Mouse (Mus musculus) heart, embryonic 15.5 days (tissue): ENCODE data around the gene Pnpla1. TPM values are rescaled to one million over a fixed set of nuclear protein-coding genes. Genes with fewer than 3 reads are reported as not detected.
"Not testable (repeated sequence)": the region's sequence is repeated elsewhere in the genome, so short reads cannot be mapped to it uniquely, and the experiment has no call there.

Experiments
- ATAC-seq: fragments of 200-750 bp; cut with Nextera tagmentation; replicated peaks from 2 replicates; pipeline ENCODE4 v1.8.0; 2017; ENCODE audit warnings: low read depth, moderate TSS enrichment; ENCODE audit not compliant: insufficient number of reproducible peaks, insufficient read depth, low FRiP score
- H3K27ac ChIP-seq: fragments of 300-500 bp; sonication (generic); 2 replicates; pipeline ENCODE4 v1.5.1; 2015; ENCODE audit warnings: mild to moderate bottlenecking, inconsistent platforms
- H3K27me3 ChIP-seq: fragments of 300-500 bp; sonication (generic); 2 replicates; pipeline ENCODE4 v1.6.1; 2015; ENCODE audit warnings: inconsistent platforms
- H3K36me3 ChIP-seq: fragments of 300-500 bp; sonication (generic); 2 replicates; pipeline ENCODE4 v1.6.1; 2015; ENCODE audit warnings: mild to moderate bottlenecking, inconsistent platforms
- H3K4me1 ChIP-seq: fragments of 300-500 bp; sonication (generic); replicated peaks from 2 replicates; pipeline ENCODE4 v1.6.1; 2015; ENCODE audit warnings: inconsistent platforms
- H3K4me2 ChIP-seq: fragments of 300-500 bp; sonication (generic); 2 replicates; pipeline ENCODE4 v1.6.1; 2015; ENCODE audit warnings: inconsistent platforms, mild to moderate bottlenecking, moderate library complexity
- H3K4me3 ChIP-seq: fragments of 300-500 bp; sonication (generic); 2 replicates; pipeline ENCODE4 v1.5.1; 2015; ENCODE audit warnings: mild to moderate bottlenecking, inconsistent platforms
- H3K9ac ChIP-seq: fragments of 300-500 bp; sonication (generic); 2 replicates; pipeline ENCODE4 v1.6.1; 2015; ENCODE audit warnings: mild to moderate bottlenecking, inconsistent platforms
- H3K9me3 ChIP-seq: fragments of 300-500 bp; sonication (generic); replicated peaks from 2 replicates; pipeline ENCODE4 v1.6.1; 2016; ENCODE audit warnings: inconsistent platforms
- WGBS: fragments of 180-500 bp; shearing (Covaris S2); methylation state at CpG from one replicate; pipeline ENCODE4 v1.1.7; 2015; ENCODE audit warnings: mixed read lengths; 5-methylcytosine and 5-hydroxymethylcytosine counted together
- polyA plus RNA-seq: library from polyadenylated mRNA; unstranded; fragments of >200 nt; fragmentation: Nextera tagmentation; extraction: Ambion mirVana; gene quantifications from 2 replicates; pipeline ENCODE4 v1.2.1, GENCODE M21; 2015

The Pnpla1 gene
- polyA plus RNA-seq, 1 experiment from 2014 or later, result not detected

DNA sequence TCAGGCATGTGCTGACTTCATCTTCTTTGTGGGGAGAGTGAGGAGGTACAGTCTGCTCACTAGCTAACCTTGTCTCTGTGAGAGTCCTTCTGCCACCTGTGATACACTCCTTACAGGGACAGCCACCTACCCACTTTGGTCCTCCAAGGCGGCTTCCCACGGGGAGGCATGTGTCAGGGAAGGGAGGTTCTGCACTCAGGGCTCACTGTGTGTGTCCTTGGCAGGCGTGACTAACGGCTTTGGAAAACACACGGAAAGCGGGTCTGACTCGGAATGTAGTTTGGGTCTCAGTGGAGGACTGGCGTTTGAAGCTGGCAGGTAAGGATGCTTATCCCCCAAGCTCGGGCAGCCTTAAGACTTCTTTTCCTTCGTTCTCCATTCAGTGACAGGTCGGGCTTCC, 34.5 kb upstream of the Pnpla1 start:
- whole genome bisulfite sequencing, result 89% methylated on average over 11 of the region's 11 CpGs
- H3K27me3 ChIP-seq, result no peaks in the 10 kb centered on the region
- H3K27ac ChIP-seq, result no peak overlapping the region
- ATAC-seq, result no peak
- H3K36me3 ChIP-seq, result peaks cover 70% of the 10 kb centered on the region
- no peaks in the 10 kb centered on the region for H3K9me3 ChIP-seq
- no peak overlapping the region for H3K9ac ChIP-seq
- H3K4me1 ChIP-seq, result peaks cover 12% of the 10 kb centered on the region
- no peak overlapping the region for H3K4me3 ChIP-seq
- H3K4me2 ChIP-seq, result no peak overlapping the region

DNA sequence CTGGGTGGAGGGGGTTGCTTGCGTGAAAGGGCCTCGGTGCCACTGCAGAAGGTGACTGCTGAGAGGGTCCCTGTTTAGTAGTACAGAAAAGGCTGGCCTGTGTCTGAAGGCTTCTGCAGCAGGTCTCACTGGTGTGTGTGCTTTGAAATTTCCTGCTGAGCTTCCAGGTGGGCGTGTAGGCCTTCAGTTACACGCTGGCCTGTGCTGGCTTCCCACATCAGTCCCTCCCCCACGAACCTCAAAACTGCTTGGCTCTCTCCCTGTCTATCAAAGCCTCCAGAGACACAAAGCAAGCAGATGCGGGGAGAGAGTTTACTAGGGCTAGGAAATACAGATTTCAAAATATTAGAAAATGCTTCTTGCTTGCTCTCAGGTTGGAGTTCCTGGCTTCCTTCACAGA, 33.3 kb upstream of the Pnpla1 start:
- 72% methylated on average over 6 of the region's 6 CpGs for WGBS
- H3K4me3 ChIP-seq, result no peak overlapping the region
- no peak for ATAC-seq

DNA sequence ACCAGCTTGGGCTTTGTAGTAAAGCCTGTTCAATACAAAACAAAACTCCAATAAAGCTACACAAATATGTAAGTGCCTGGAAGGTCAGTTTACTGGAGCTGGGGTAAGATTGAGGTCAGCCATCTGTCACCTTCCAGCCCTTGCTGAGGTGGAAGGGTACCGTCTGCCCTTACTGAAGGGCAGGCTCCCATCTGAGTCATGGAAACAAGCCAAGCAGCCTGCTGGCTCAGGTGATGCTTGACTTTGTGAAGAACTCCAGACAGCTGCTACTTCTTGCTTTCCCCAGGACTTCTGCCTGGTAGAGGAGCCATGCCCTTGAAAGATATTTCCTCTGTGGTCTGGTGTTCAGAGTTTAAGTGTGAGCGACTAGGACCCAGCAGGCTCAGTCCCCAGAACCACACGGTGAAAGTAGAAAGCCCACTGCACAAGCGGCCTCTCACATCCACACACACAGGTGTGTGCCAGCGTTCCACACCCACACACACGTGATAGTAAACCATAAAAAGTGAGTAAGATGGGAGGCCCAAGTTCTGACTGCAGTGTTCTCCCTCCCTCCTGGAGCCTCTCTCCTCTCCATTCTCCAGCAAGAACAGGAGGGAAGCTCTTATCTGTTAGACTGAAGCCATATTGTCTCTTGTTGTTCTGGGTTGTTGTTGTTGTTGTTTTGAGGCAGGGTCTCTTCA, 32.7 kb upstream of the Pnpla1 start:
- Histone ChIP-seq H3K4me1 (peaks cover 12% of the 10 kb centered on the region), H3K4me3 (no peak overlapping the region), H3K27ac (peak overlapping the region; percentile 48), H3K36me3 (peaks cover 58% of the 10 kb centered on the region), H3K4me2 (no peak overlapping the region), H3K9me3 (no peaks in the 10 kb centered on the region), H3K27me3 (no peaks in the 10 kb centered on the region), H3K9ac (no peak overlapping the region; the same call in 1 of the 2 replicates)
- no peak for ATAC-seq
- 61% methylated on average over 6 of the region's 6 CpGs for WGBS

More for the DNA sequence above, 33.3 kb upstream of the Pnpla1 start:
- H3K4me1 ChIP-seq, result peaks cover 12% of the 10 kb centered on the region
- H3K4me2 ChIP-seq, result no peak overlapping the region
- no peak overlapping the region; the same call in 1 of the 2 replicates for H3K9ac ChIP-seq
- peaks cover 64% of the 10 kb centered on the region for H3K36me3 ChIP-seq
- H3K27me3 ChIP-seq, result no peaks in the 10 kb centered on the region
- H3K9me3 ChIP-seq, result no peaks in the 10 kb centered on the region
- peak overlapping the region; percentile 48; the same call in 1 of the 2 replicates for H3K27ac ChIP-seq

DNA sequence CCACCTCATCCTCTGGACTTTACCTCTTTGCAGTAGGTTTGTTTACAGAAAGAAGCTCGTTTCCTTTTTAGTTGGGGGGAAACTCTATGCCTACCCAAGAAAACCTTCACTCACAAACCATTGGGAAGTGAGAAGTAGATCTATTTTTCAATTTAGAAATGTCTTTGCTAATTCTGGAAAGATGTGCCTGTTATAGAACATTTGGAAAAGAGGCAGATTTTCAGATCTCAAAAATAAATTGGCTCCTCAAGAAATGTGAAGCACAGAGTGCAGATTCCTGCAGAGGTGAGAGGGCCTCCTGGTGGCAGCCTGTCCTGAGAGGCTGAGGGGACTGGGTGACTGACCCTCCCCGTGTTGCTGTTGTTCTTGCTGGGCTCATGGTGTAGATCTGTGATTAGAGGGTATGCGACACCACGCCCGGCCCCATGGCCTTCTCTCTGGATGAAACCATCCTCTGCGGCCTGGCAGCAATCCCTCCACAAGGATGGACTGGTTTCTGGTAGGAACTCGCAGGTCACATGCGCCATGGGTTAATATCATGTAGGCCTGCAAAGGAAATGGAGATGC, 30.5 kb upstream of the Pnpla1 start:
- no peaks in the 10 kb centered on the region for H3K27me3 ChIP-seq

DNA sequence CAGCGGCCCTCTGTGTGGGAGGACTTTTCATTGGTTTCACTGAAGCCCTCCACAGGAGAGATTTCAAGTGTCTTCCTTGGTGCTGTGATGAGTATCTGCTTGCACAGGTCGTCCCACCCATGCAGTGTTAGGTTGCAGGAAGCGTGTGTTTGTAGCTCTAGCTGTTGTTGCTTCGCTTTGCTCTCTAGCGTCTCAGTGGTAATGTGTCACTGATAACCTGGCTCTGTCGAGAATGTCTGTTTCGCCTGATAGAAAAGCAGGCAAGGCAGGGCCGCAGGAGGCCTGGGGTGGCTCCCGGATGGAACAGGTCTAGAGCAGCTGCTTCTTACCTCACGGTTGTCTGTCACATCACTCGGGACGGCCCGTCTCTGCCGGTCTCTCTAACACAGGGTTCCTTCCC, 29.1 kb upstream of the Pnpla1 start:
- ATAC-seq, result no peak
- Histone ChIP-seq H3K4me3 (no peak overlapping the region), H3K4me1 (peaks cover 21% of the 10 kb centered on the region), H3K9ac (no peak overlapping the region), H3K27ac (no peak overlapping the region), H3K36me3 (peaks cover 32% of the 10 kb centered on the region), H3K9me3 (no peaks in the 10 kb centered on the region), H3K27me3 (no peaks in the 10 kb centered on the region), H3K4me2 (no peak overlapping the region)
- 52% methylated on average over 14 of the region's 14 CpGs for WGBS

More for the DNA sequence above, 30.5 kb upstream of the Pnpla1 start:
- no peak for ATAC-seq
- Histone ChIP-seq H3K4me2 (no peak overlapping the region), H3K4me3 (no peak overlapping the region), H3K27ac (no peak overlapping the region), H3K9me3 (no peaks in the 10 kb centered on the region), H3K4me1 (peaks cover 18% of the 10 kb centered on the region), H3K9ac (no peak overlapping the region), H3K36me3 (peaks cover 36% of the 10 kb centered on the region)
- 86% methylated on average over 8 of the region's 8 CpGs for WGBS

DNA sequence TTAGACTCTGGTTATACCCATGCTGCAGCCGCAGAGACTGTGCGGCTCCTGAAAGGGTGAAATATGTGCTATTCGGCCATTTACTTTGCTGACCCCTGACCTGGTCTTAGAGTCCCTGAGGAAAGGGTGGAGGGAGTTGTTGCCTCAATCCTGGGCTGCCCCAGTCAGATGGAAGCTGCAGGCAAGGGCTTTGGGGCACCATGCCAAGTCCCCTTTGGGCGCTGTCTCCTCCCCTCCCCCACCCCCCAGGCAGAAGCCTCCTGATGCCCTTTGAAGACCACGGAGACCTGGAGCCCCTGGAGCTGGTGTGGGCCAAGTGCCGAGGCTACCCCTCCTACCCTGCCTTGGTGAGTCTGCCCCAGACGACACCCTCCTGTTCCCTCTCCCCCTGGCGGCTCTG, 27.1 kb upstream of the Pnpla1 start:
- H3K27me3 ChIP-seq, result no peaks in the 10 kb centered on the region
- H3K36me3 ChIP-seq, result peaks cover 28% of the 10 kb centered on the region
- no peak overlapping the region for H3K4me3 ChIP-seq
- WGBS, result 70% methylated on average over 8 of the region's 8 CpGs
- H3K27ac ChIP-seq, result no peak overlapping the region
- no peak for ATAC-seq
- peaks cover 17% of the 10 kb centered on the region; the same call in 1 of the 2 replicates for H3K4me1 ChIP-seq
- no peak overlapping the region for H3K4me2 ChIP-seq
- H3K9me3 ChIP-seq, result no peaks in the 10 kb centered on the region
- H3K9ac ChIP-seq, result no peak overlapping the region

DNA sequence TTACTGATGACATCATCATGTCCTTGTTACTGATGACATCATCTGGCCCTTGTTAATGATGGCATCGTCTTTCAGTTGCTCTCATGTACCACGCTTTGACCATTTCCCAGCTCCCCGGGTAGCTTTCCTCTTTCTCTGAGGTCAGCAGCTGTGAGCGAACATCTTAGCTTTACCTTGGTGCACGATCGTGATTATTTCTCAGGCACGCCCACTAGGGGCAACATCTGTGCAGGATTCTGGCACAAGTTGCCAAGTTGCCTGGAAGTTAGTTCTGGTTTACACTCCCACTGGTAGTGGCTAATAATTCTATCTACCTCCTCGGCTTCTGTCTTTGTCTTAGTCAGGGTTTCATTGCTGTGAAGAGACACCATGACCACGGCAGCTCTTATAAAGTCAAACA, 26.2 kb upstream of the Pnpla1 start:
- Histone ChIP-seq H3K4me2 (no peak overlapping the region), H3K36me3 (peaks cover 33% of the 10 kb centered on the region), H3K9me3 (no peaks in the 10 kb centered on the region), H3K27ac (no peak overlapping the region), H3K9ac (no peak overlapping the region), H3K4me1 (peaks cover 17% of the 10 kb centered on the region; the same call in 1 of the 2 replicates), H3K4me3 (no peak overlapping the region), H3K27me3 (no peaks in the 10 kb centered on the region)
- ATAC-seq, result no peak
- 76% methylated on average over 9 of the region's 9 CpGs for WGBS

DNA sequence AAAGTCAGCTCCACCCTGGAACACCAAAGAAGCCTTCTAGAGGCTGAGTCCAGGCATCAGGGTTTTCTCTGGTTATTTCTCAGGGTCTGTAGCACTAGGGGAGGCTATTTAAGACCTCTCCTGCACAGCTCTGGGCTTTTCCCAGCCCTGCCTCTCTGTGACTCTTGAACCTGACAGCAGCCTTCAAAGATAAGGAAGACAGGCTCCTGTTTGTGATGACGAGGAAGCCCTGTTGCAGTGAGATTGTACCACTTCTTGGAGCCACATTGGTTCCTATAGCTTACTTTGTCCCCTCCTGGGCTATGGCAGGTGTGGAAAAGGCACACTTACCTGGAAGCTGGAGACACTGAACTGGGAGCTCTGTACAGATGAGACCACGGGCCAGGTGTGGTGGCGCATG, 25.3 kb upstream of the Pnpla1 start:
- Histone ChIP-seq H3K9ac (no peak overlapping the region), H3K4me3 (no peak overlapping the region), H3K9me3 (no peaks in the 10 kb centered on the region), H3K27ac (no peak overlapping the region), H3K27me3 (no peaks in the 10 kb centered on the region), H3K4me2 (no peak overlapping the region), H3K4me1 (peaks cover 17% of the 10 kb centered on the region; the same call in 1 of the 2 replicates), H3K36me3 (peaks cover 40% of the 10 kb centered on the region)
- 73% methylated on average over 3 of the region's 3 CpGs for WGBS
- ATAC-seq, result no peak

DNA sequence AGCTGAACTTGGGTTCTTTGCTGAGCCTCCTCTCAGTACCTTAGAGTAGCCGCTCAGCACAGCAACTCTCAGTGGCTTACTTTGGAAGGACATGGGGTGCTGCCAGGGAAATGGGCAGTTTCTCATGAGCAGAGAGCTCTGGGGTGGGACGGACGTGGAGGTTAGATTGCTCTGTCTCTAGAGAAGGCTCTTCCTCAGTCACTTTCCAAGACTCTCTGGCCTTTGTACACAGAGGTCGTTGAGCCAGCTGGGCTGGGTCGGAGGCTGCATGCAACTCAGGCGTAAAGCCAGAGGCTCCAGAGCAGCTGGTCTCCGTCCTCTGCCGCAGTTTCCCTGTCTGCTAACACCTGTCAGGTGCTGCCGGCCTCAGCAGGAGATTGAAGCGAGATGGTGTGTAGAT, 23.5 kb upstream of the Pnpla1 start:
- H3K4me3 ChIP-seq, result no peak overlapping the region
- H3K27me3 ChIP-seq, result no peaks in the 10 kb centered on the region
- peaks cover 17% of the 10 kb centered on the region; the same call in 1 of the 2 replicates for H3K4me1 ChIP-seq
- WGBS, result 50% methylated on average over 10 of the region's 10 CpGs
- H3K9me3 ChIP-seq, result no peaks in the 10 kb centered on the region
- no peak overlapping the region for H3K27ac ChIP-seq
- H3K9ac ChIP-seq, result no peak overlapping the region
- no peak for ATAC-seq
- peaks cover 38% of the 10 kb centered on the region for H3K36me3 ChIP-seq
- no peak overlapping the region for H3K4me2 ChIP-seq

DNA sequence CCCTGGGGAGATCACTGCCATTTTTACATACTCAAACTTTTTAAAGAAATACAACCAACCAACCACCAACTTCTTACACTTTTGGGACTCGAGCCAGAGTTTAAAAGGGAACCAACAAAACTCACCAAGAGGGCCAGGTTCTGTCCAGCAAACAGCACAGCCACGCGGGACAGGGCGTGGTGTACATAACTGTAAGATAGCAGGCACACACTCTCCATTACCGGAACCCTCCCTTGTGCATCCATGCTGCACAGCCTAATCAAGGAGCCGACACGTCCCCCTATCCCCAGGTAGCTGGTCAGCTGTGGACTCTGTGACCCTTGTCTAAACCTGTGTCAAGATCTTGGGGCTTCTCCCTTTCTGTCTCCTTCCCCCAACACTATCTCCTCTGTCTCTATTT, 20.4 kb upstream of the Pnpla1 start:
- Histone ChIP-seq H3K4me2 (no peak overlapping the region), H3K9ac (no peak overlapping the region), H3K9me3 (no peaks in the 10 kb centered on the region), H3K4me1 (peaks cover 10% of the 10 kb centered on the region; the same call in 1 of the 2 replicates), H3K27me3 (no peaks in the 10 kb centered on the region), H3K27ac (no peak overlapping the region), H3K36me3 (peaks cover 38% of the 10 kb centered on the region), H3K4me3 (no peak overlapping the region)
- 80% methylated on average over 7 of the region's 7 CpGs for WGBS
- ATAC-seq, result no peak

DNA sequence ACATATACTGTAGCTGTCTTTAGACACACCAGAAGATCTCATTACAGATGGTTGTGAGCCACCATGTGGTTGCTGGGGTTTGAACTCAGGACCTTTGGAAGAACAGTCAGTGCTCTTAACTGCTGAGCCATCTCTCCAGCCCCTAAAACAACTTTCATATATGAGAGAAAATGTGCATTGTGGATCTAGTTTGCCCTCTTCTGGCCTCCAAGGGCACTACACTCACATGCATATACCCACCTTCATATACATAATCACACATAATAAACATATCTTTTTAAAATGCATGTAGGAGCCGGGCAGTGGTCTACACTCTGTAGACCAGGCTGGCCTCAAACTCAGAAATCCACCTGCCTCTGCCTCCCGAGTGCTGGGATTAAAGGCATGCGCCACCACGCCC, 16.3 kb upstream of the Pnpla1 start:
- not testable (repeated sequence) for H3K4me3 ChIP-seq, H3K27me3 ChIP-seq, H3K9me3 ChIP-seq, H3K4me2 ChIP-seq, H3K9ac ChIP-seq, H3K4me1 ChIP-seq, H3K27ac ChIP-seq, ATAC-seq
- H3K36me3 ChIP-seq, result peaks cover 19% of the 10 kb centered on the region
- WGBS, result 95% methylated on average over 4 of the region's 4 CpGs

DNA sequence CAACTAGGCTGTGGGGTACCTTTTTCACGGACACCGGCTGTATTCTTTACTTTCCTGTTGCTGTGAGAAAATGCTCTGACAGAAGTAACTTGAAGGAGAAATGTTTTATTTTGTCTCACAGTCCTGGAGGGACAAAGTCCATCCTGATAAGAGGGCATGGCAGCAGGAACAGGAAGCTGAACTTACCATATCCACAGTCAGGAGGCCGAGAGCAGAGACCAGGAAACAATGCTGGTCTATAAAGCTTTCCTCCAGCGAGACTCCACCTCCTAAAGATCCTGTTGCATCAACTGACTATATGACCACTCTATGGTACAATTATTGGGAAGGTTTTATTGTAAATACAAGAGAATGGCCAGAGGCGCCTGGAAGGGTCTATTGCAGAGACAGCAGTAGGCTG, 14.5 kb upstream of the Pnpla1 start:
- peaks cover 4% of the 10 kb centered on the region; the same call in 1 of the 2 replicates for H3K36me3 ChIP-seq
- 82% methylated on average over 5 of the region's 5 CpGs for WGBS
- no peak overlapping the region for H3K4me3 ChIP-seq
- no peak overlapping the region for H3K27ac ChIP-seq
- no peak overlapping the region for H3K4me2 ChIP-seq
- peaks cover 11% of the 10 kb centered on the region for H3K4me1 ChIP-seq
- H3K9me3 ChIP-seq, result no peaks in the 10 kb centered on the region
- H3K27me3 ChIP-seq, result no peaks in the 10 kb centered on the region
- ATAC-seq, result no peak
- no peak overlapping the region for H3K9ac ChIP-seq
